Mouse (Mus musculus): ENCODE measurements at regions not wholly inside any gene's neighbourhood (a gene's known extent, or its start where the extent isn't known, plus 50 kb on each side); places are given as distances from the start of the nearest gene placed in this dataset.
"Not testable (repeated sequence)": the region's sequence is repeated elsewhere in the genome, so short reads cannot be mapped to it uniquely, and the experiment has no call there.

DNA sequence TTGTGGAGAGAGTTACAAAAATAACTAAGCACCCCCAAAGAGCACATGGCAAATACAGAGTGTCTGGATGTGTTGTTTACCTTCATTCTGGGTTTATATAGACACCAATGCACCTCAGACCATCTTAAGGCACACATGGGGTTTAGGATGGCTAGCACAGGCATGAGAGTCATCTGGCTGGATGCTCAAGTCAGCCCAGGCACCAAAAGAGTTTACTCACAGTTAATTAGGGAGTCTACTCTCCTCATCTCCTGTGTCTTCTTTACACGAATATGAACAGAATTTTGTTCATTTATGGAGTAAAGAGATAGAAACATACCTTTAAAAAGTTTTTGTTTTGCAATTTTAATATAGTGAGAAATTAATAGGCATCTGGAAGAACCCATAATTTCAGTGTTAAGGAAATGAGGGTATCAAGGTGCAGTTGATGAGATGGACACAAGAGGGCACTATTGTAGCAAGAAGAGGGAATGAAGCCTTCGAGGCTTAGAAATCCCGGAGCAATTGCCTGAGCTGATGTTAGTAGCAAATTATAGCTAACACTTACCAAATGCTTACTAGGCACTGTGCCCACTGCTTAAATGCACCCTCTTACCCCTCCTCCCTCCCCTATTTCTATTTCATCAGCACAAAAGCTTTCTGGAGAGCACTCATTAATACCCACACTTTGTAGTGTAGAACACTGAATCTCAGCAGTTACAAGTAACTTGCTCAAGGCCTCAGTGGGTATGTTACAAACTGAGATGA lies 174.6 kb downstream of the Eepd1 start:
- ChIA-PET CTCF (interaction anchor here in 1 of 4 experiments (1.3 to 1.4 kb wide), 2 partner anchors 337 to 466 kb away, joined by 3 to 8 read pairs; no protein-coding TSS in a partner anchor), POLR2A (no interaction called here)

- CTCF ChIA-PET: interaction anchor here in 1 of 4 experiments (1.3 to 1.4 kb wide), 2 partner anchors 338 to 466 kb away, joined by 3 to 8 read pairs; no protein-coding TSS in a partner anchor
- POLR2A ChIA-PET: no interaction called here
Measured at GRCm38 (mm10) chr9:25656534-25656933, 175.2 kb downstream of the Eepd1 start.

GRCm38 (mm10) chr9:25683635-25684333 lies 202.4 kb downstream of the Eepd1 start:
- POLR2A ChIA-PET: interaction anchor here in 2 of 4 experiments (0.6 kb wide), 2 partner anchors 8 to 11 kb away, joined by 3 to 10 read pairs; no protein-coding TSS in a partner anchor
- CTCF ChIA-PET: interaction anchor here in 3 of 4 experiments (0.6 to 1.3 kb wide), 3 partner anchors 328 to 1448 kb away, joined by 3 to 4 read pairs (median 3); no protein-coding TSS in a partner anchor

GRCm38 (mm10) chr9:25693632-25694031 lies 212.3 kb downstream of the Eepd1 start:
- POLR2A ChIA-PET: no interaction called here
- CTCF ChIA-PET: interaction anchor here in 1 of 4 experiments (0.6 kb wide), 1 partner anchor 918 kb away, joined by 3 read pairs; no protein-coding TSS in a partner anchor

DNA sequence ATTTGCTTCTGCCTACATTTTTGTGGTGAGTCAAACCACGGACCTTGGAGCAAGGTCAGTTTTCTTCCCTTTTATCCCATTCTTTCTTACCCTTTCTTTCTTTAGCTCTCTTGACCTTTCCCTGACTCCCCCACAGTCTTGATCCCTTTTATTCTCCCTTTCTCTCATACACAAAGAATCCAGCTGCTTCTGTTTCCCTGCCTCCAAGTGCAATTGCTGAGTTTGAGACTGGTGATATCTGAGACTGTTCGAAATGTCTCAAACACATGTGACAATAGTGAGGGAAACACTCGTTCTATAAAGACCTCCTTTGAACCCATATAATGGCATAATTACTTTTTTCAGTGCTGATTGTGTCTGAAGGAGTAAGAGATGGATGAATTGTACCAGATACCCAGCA lies 213.7 kb downstream of the Eepd1 start:
- POLR2A ChIA-PET: interaction anchor here in 1 of 4 experiments (0.7 kb wide), 1 partner anchor 11 kb away, joined by 3 read pairs; no protein-coding TSS in a partner anchor
- CTCF ChIA-PET: no interaction called here

GRCm38 (mm10) chr9:25713636-25714035 lies 232.3 kb downstream of the Eepd1 start:
- CTCF ChIA-PET: no interaction called here
- POLR2A ChIA-PET: interaction anchor here in 1 of 4 experiments (0.7 kb wide), 1 partner anchor 823 kb away, joined by 3 read pairs; no protein-coding TSS in a partner anchor

DNA sequence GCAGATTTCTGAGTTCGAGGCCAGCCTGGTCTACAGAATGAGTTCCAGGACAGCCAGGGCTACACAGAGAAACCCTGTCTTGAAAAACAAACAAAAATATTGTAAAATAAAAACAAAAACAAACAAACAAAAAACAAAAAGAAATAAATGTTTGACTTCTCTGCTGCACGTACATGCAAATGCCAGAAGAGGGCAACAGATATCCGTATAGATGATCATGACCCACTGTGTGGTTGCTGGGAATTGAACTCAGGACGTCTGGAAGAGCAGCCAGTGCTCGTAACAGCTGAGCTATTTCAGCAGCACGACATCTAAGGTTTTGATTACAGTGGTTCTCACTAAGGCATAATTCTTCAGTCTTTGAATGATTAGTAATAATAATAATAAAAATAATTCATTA lies 262.8 kb downstream of the Eepd1 start:
- ChIA-PET POLR2A (no interaction called here), CTCF (no interaction called here)

- POLR2A ChIA-PET: interaction anchor here in 2 of 4 experiments (0.7 to 1.5 kb wide), 3 partner anchors 9 to 814 kb away, joined by 3 to 4 read pairs (median 3); no protein-coding TSS in a partner anchor
- CTCF ChIA-PET: no interaction called here
Measured at GRCm38 (mm10) chr9:25751138-25751537, 269.8 kb downstream of the Eepd1 start.

DNA sequence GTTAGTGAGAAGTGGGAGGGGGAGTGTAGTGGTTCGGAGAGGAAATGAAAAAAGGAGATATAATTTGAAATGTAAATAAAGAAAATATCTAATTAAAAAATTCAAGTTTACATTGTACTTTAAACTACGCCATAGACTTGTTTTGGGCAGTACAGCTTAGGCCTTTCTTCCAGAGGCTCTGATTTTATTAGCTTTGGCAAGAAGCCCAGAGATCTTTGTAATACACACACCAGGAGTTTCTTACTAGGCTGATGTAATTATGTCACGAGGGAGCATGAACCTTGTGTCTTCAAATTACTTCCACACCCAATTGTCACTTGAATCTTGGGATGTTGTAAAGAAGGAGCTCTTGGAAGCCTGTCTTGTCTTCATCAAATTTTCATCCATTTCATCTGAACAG lies 292.6 kb downstream of the Eepd1 start:
- ChIA-PET CTCF (interaction anchor here in 1 of 4 experiments (0.7 kb wide), 1 partner anchor 298 kb away, joined by 4 read pairs; no protein-coding TSS in a partner anchor), POLR2A (no interaction called here)

DNA sequence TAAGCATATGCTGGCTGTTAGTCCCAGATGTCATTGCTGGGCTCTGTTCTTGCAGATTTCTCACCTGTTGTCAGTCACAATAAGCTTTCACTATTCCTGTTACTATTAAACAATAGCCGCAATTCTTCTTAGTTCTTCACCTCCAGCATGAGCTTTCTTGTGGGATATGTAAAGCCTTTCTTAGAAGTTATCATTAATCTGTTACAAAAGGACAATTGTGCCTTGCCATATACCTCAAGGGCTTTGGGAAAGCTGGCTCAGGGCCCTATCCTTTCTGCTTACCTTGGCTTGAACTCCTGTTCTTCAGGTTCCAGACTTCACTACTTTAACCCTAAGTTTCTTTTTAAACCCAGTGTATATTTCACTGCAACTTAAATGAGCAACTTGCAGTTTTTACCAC lies 301.3 kb downstream of the Eepd1 start:
- CTCF ChIA-PET: no interaction called here
- POLR2A ChIA-PET: no interaction called here

- ChIA-PET CTCF (no interaction called here), POLR2A (no interaction called here)
Measured at GRCm38 (mm10) chr9:25795142-25795910, 314.0 kb downstream of the Eepd1 start.

GRCm38 (mm10) chr9:25809562-25809961 lies 328.2 kb downstream of the Eepd1 start:
- CTCF ChIA-PET: no interaction called here
- POLR2A ChIA-PET: no interaction called here

GRCm38 (mm10) chr9:25833295-25833694 lies 351.9 kb downstream of the Eepd1 start:
- ChIA-PET CTCF (no interaction called here), POLR2A (no interaction called here)

DNA sequence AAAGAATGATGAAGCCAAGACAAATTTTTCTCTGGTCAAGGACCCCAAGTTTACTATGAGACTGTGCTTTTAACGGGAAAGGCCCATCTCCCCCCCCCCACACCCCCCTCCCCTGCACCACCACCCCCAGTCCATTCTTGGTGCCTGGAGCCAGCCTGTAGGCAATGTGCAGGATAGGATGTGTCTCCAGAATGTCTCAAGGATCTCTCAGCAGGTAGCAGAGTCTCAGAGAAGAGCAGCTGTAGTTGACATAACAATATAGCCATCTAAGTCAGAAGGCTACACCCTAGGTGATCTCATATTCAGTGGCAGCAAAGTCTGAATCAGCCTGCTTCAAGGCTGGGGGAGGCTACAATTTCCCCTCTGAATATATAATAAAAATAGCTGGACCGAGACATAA lies 368.6 kb downstream of the Eepd1 start:
- POLR2A ChIA-PET: interaction anchor here in 2 of 4 experiments (0.9 to 1.4 kb wide), 2 partner anchors 9 to 15 kb away, joined by 4 to 5 read pairs; no protein-coding TSS in a partner anchor
- CTCF ChIA-PET: not testable (repeated sequence)

- POLR2A ChIA-PET: interaction anchor here in 2 of 4 experiments (0.9 to 1.4 kb wide), 2 partner anchors 9 to 16 kb away, joined by 4 to 5 read pairs; no protein-coding TSS in a partner anchor
- CTCF ChIA-PET: not testable (repeated sequence)
Measured at GRCm38 (mm10) chr9:25850608-25851007, 369.3 kb downstream of the Eepd1 start.

DNA sequence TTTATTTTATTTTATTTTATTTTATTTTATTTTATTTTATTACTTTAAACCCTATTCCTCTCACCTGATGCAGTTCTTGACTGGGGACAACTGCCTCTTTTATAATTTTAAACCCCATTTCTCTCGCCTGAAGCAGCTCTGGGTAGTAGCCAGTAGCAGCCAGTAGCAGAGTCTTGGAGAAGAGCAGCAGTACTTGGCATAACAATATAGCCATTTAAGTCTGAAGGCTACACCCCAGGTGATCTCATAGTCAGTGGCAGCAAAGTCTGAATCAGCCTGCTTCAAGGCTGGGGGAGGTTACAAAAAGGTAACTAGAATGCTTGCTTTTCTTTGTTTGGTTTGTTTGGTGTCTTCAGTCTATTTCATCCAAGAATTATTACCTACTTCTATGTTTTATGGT lies 373.2 kb downstream of the Eepd1 start:
- ChIA-PET POLR2A (interaction anchor here in 1 of 4 experiments (1.4 kb wide), 1 partner anchor 10 kb away, joined by 3 read pairs; no protein-coding TSS in a partner anchor), CTCF (no interaction called here)

DNA sequence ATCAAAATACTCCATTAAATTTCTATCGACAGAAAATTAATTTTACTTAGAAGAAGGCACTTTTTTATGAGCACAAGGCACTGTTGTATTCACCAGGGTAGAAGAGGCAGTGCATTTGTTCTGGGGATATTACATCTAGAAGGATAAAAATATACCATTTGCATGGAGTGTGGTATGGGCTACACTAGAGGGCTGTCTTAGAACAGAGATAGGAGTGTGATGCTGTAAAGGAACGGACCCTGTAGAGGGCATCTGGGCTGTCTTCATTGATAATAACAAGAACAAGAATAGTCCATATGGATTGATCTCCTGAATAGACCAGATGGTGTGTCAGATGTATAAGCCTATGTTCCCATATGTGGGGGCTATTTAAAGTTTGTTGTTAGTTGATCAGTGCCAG lies 388.9 kb downstream of the Eepd1 start:
- ChIA-PET POLR2A (no interaction called here), CTCF (no interaction called here)

GRCm38 (mm10) chr9:25896333-25896905 lies 415.1 kb downstream of the Eepd1 start:
- ChIA-PET CTCF (no interaction called here), POLR2A (no interaction called here)
